Mouse (Mus musculus) limb, embryonic 15.5 days (tissue): Measurements from ENCODE around the gene Gzme. TPM values are rescaled to one million over a fixed set of nuclear protein-coding genes. Genes with fewer than 3 reads are reported as not detected.
"Not testable (repeated sequence)": the region's sequence is repeated elsewhere in the genome, so short reads cannot be mapped to it uniquely, and the experiment has no call there.

ENCODE experiments used
- ATAC-seq: fragments of 200-750 bp; cut with Nextera tagmentation; 2 replicates; pipeline ENCODE4 v1.8.0; 2017; ENCODE audit warnings: low read depth, moderate TSS enrichment; ENCODE audit not compliant: insufficient number of reproducible peaks, low FRiP score, low TSS enrichment
- H3K27ac ChIP-seq: fragments of 300-500 bp; sonication (generic); 2 replicates; pipeline ENCODE4 v1.5.1; 2015; ENCODE audit warnings: moderate library complexity, mild to moderate bottlenecking, inconsistent platforms
- H3K27me3 ChIP-seq: fragments of 300-500 bp; sonication (generic); 2 replicates; pipeline ENCODE4 v1.6.1; 2015; ENCODE audit warnings: inconsistent platforms
- H3K36me3 ChIP-seq: fragments of 300-500 bp; sonication (generic); 2 replicates; pipeline ENCODE4 v1.6.1; 2015; ENCODE audit warnings: inconsistent platforms
- H3K4me1 ChIP-seq: fragments of 300-500 bp; sonication (generic); 2 replicates; pipeline ENCODE4 v1.6.1; 2015; ENCODE audit warnings: inconsistent platforms
- H3K4me2 ChIP-seq: fragments of 300-500 bp; sonication (generic); 2 replicates; pipeline ENCODE4 v1.6.1; 2015; ENCODE audit warnings: mild to moderate bottlenecking, inconsistent platforms
- H3K4me3 ChIP-seq: fragments of 300-500 bp; sonication (generic); 2 replicates; pipeline ENCODE4 v1.5.1; 2015; ENCODE audit warnings: mild to moderate bottlenecking, inconsistent platforms
- H3K9ac ChIP-seq: fragments of 300-500 bp; sonication (generic); 2 replicates; pipeline ENCODE4 v1.6.1; 2015; ENCODE audit warnings: inconsistent platforms
- H3K9me3 ChIP-seq: fragments of 300-500 bp; sonication (generic); 2 replicates; pipeline ENCODE4 v1.6.1; 2016; ENCODE audit warnings: inconsistent platforms
- WGBS: fragments of 180-500 bp; shearing (Covaris S2); methylation state at CpG from one replicate; pipeline ENCODE4 v1.1.7; 2015; 5-methylcytosine and 5-hydroxymethylcytosine counted together
- polyA plus RNA-seq: library from polyadenylated mRNA; unstranded; fragments of >200 nt; fragmentation: Nextera tagmentation; extraction: Ambion mirVana; gene quantifications from 2 replicates; pipeline ENCODE4 v1.2.1, GENCODE M21; 2015

The Gzme gene
- 0.52 TPM in 1 of 2 replicates, not detected in the other for polyA plus RNA-seq

DNA sequence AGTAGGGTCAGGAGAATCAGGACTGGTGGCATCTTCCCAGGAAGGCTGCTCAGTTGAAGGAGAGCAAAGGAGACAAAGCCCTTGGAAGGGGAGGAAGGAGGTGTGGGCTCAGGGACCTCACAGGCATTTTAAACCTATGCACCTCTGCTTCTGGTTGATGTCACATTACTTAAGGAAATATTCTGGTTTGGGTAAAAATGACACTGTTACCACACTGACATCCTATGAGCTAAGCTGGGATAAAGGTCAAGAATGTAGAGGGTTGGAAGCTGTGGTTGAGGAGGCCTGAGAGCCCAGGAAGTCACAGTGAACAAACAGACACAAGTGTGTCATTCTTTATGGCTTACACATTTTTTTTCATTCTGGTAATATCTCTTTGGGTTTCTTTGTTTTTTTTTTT, at the start of gene Gzme:
Gene Gzme (minus strand): TSS at position 101 of the 400 bp plus-strand sequence.
- Histone ChIP-seq H3K4me1 (no peaks in the 10 kb centered on the region), H3K9me3 (no peaks in the 10 kb centered on the region), H3K27ac (no peak within 1 kb of the TSS), H3K4me2 (no peak within 1 kb of the TSS), H3K9ac (no peak within 1 kb of the TSS), H3K4me3 (no peak within 1 kb of the TSS), H3K27me3 (no peaks in the 10 kb centered on the region), H3K36me3 (no peaks in the 10 kb centered on the region)
- ATAC-seq: no peak

DNA sequence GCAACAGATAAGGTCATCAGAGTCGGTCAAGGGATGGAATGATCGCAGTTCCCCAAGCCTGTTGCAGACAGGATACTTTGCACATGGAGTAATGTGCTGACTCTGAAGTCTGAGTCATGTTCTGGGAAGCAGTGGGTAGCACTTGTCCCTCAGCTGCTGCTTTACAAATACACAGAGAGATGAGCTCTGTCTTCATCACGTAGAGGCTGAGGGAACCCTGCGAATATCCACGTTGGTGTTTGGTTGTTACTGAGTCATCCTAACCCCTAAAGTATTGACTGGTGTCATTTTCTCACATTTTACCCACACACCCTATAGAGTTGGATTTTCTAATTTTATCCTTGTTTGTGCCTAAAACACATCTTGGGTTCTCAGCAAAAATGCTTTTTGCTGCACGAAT, 47.6 kb upstream of the Gzme start:
- no peak overlapping the region for H3K27ac ChIP-seq
- H3K36me3 ChIP-seq: no peaks in the 10 kb centered on the region
- no peaks in the 10 kb centered on the region for H3K27me3 ChIP-seq
- no peak overlapping the region for H3K4me3 ChIP-seq
- no peaks in the 10 kb centered on the region for H3K9me3 ChIP-seq
- H3K4me2 ChIP-seq: no peak overlapping the region
- ATAC-seq: no peak
- WGBS: 80% methylated on average over 6 of the region's 6 CpGs
- no peak overlapping the region for H3K9ac ChIP-seq
- H3K4me1 ChIP-seq: no peaks in the 10 kb centered on the region

DNA sequence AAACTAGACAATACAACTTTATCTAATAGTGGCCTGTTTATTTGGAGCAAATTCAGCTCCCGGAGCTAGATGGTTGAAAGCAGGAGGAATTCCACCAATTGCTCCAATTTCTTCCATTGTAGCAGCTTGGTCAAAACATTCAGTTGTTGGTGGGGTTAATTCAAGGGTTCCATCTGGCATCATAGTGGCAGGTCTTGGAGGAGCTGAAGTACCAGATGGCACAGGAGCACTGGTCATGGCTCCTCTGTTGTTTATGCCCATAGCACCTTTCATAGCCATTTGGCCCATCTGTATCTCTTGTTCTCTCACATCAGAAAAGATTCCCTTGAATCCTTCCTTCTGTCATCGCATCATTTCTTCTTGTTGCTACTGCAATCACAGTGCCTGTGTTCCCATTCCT, 41.7 kb upstream of the Gzme start:
- Histone ChIP-seq H3K4me1 (no peaks in the 10 kb centered on the region), H3K9ac (no peak overlapping the region), H3K27ac (no peak overlapping the region), H3K4me3 (no peak overlapping the region), H3K4me2 (no peak overlapping the region), H3K27me3 (no peaks in the 10 kb centered on the region), H3K36me3 (no peaks in the 10 kb centered on the region), H3K9me3 (no peaks in the 10 kb centered on the region)
- ATAC-seq: no peak
- WGBS: 78% methylated on average over 2 of the region's 2 CpGs

DNA sequence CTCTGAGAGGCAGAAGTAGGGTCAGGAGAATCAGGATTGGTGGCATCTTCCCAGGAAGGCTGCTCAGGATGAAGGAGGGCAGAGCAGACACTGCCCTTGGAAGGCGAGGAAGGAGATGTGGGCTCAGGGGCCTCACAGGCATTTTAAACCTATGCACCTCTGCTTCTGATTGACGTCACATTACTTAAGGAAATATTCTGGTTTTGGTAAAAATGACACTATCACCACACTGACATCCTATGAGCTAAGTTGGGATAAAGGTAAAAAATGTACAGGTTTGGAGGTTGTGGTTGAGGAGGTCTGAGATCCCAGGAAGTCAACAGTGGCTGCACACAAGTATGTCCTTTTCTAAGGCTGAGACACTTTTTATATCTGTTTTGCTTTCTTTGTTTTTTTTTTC, 39.1 kb upstream of the Gzme start, which contains the start of gene Gzmg:
Gene Gzmg (minus strand): TSS at position 101 of the 400 bp plus-strand sequence.
- H3K9me3 ChIP-seq, H3K9ac ChIP-seq, H3K36me3 ChIP-seq, H3K27me3 ChIP-seq, H3K4me1 ChIP-seq, H3K4me3 ChIP-seq, H3K4me2 ChIP-seq, H3K27ac ChIP-seq, ATAC-seq: not testable (repeated sequence)
- 78% methylated on average over 2 of the region's 2 CpGs for WGBS

DNA sequence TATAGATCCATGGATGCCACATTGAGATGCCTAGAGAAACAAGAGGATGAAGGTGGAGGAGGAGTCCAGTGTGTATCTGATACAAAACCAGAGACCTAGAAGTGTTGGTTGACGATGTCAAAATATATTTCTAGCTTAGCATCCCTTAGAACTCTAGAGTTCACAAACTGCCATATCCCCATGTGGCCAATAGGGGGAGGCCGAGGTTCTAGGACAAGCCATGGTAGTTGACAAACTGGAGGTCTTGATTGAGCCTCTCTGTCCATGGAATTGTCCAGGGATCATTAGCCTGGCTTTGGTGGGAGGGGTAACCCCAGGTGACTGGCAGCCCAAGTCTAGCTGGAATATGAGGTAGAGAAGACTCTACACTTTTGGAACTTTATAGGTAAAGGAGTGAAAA, 34.9 kb upstream of the Gzme start:
- Histone ChIP-seq H3K9ac (no peak overlapping the region), H3K4me2 (no peak overlapping the region), H3K27me3 (no peaks in the 10 kb centered on the region), H3K9me3 (no peaks in the 10 kb centered on the region), H3K36me3 (no peaks in the 10 kb centered on the region), H3K4me1 (no peaks in the 10 kb centered on the region), H3K4me3 (no peak overlapping the region), H3K27ac (no peak overlapping the region)
- 56% methylated on average over 2 of the region's 2 CpGs for WGBS
- ATAC-seq: no peak

GRCm38 (mm10) chr14:56133675-56134074, 13.2 kb upstream of the Gzme start:
- not testable (repeated sequence) for ATAC-seq, H3K4me3 ChIP-seq, H3K4me2 ChIP-seq, H3K36me3 ChIP-seq, H3K9ac ChIP-seq, H3K27me3 ChIP-seq, H3K27ac ChIP-seq, H3K9me3 ChIP-seq, H3K4me1 ChIP-seq
- WGBS: 67% methylated on average over 1 of the region's 1 CpGs

DNA sequence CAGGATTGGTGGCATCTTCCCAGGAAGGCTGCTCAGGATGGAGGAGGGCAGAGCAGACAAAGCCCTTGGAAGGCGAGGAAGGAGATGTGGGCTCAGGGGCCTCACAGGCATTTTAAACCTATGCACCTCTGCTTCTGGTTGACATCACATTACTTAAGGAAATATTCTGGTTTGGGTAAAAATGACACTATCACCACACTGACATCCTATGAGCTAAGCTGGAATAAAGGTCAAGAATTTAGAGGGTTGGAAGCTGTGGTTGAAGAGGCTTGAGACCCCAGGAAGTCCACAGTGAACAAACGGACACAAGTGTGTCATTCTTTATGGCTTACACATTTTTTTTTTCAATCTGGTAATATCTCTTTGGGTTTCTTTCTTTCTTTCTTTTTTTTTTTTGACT, 12.1 kb upstream of the Gzme start, which contains the start of gene Gzmd:
Gene Gzmd (minus strand): TSS at position 101 of the 400 bp plus-strand sequence.
- H3K36me3 ChIP-seq, H3K4me1 ChIP-seq, H3K9me3 ChIP-seq, H3K4me2 ChIP-seq, ATAC-seq, H3K27me3 ChIP-seq, H3K9ac ChIP-seq, H3K27ac ChIP-seq, H3K4me3 ChIP-seq: not testable (repeated sequence)
- 82% methylated on average over 2 of the region's 2 CpGs for WGBS

DNA sequence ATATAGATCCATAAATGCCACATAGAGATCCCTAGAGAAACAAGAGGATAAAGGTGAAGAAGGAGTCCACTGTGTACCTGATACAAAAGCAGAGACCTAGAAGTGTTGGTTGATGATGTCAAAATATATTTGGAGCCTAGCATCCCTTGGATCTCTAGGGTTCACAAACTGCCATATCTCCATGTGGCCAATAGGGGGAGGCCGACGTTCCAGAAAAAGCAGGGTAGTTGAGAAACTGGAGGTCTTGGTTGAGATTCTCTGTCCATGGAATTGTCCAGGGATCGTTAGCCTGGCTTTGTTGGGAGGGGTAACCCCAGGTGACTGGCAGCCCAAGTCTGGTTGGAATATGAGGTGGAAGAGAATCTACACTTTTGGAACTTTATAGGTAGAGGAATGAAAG, 7.9 kb upstream of the Gzme start:
- Histone ChIP-seq H3K4me1 (no peaks in the 10 kb centered on the region), H3K27ac (no peak overlapping the region), H3K4me2 (no peak overlapping the region), H3K9me3 (no peaks in the 10 kb centered on the region), H3K27me3 (no peaks in the 10 kb centered on the region), H3K9ac (no peak overlapping the region), H3K36me3 (no peaks in the 10 kb centered on the region), H3K4me3 (no peak overlapping the region)
- no peak for ATAC-seq
- 46% methylated on average over 3 of the region's 3 CpGs for WGBS

DNA sequence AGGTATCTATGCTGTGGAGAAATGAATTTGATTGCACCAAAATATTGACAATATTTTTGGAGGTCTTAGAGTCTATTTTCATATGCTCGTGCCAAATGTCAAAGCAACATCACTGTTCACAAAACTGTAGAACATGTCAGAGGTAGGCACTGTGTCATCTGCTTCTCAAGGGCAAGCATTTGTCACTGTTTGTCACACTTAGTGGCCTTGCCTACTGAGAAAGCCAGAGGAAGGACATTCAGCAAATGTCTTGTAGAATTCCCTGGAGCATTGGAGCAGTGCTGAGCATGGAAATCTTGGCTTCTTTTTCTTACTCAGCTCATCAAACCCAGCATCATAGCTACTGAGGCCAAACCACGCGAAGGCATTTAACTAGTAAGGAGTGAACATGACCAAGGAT, 3.1 kb upstream of the Gzme start:
- Histone ChIP-seq H3K4me3 (no peak overlapping the region), H3K27ac (no peak overlapping the region), H3K36me3 (no peaks in the 10 kb centered on the region), H3K4me1 (no peaks in the 10 kb centered on the region), H3K4me2 (no peak overlapping the region), H3K9ac (no peak overlapping the region), H3K27me3 (no peaks in the 10 kb centered on the region), H3K9me3 (no peaks in the 10 kb centered on the region)
- ATAC-seq: no peak
- WGBS: 82% methylated on average over 3 of the region's 3 CpGs

GRCm38 (mm10) chr14:56115531-56116310, 4.7 kb downstream of the Gzme start:
- ATAC-seq, H3K36me3 ChIP-seq, H3K4me3 ChIP-seq, H3K9ac ChIP-seq, H3K27me3 ChIP-seq, H3K27ac ChIP-seq, H3K4me2 ChIP-seq, H3K4me1 ChIP-seq, H3K9me3 ChIP-seq: not testable (repeated sequence)
- WGBS: 92% methylated on average over 33 of the region's 33 CpGs

- Histone ChIP-seq H3K4me2 (no peak overlapping the region), H3K27me3 (no peaks in the 10 kb centered on the region), H3K4me1 (no peaks in the 10 kb centered on the region), H3K9ac (no peak overlapping the region), H3K36me3 (no peaks in the 10 kb centered on the region), H3K4me3 (no peak overlapping the region), H3K9me3 (no peaks in the 10 kb centered on the region), H3K27ac (no peak overlapping the region)
- no peak for ATAC-seq
- 73% methylated on average over 13 of the region's 13 CpGs for WGBS
Observed at GRCm38 (mm10) chr14:56105447-56106180, 14.8 kb downstream of the Gzme start.

GRCm38 (mm10) chr14:56105016-56105415, 15.4 kb downstream of the Gzme start:
- Histone ChIP-seq H3K4me2 (no peak overlapping the region), H3K4me1 (no peaks in the 10 kb centered on the region), H3K36me3 (no peaks in the 10 kb centered on the region), H3K9ac (no peak overlapping the region), H3K9me3 (no peaks in the 10 kb centered on the region), H3K27me3 (no peaks in the 10 kb centered on the region), H3K27ac (no peak overlapping the region), H3K4me3 (no peak overlapping the region)
- 83% methylated on average over 5 of the region's 5 CpGs for WGBS
- ATAC-seq: no peak
